Mouse (Mus musculus) megakaryocyte, adult 5-6 weeks (primary cell): ENCODE data around the gene Sept12. TPM values are rescaled to one million over a fixed set of nuclear protein-coding genes. Genes with fewer than 3 reads are reported as not detected.

Source experiments
- ATAC-seq: 2 replicates; pipeline ENCODE4 v1.8.0; 2016; ENCODE audit warnings: mild to moderate bottlenecking, inconsistent platforms; ENCODE audit not compliant: poor library complexity, severe bottlenecking
- total RNA-seq, 2 experiments: library from RNA; stranded (forward) in 1 of 2; stranded (reverse) in 1 of 2; fragments of 153-499, 151-499 nt in 1 of 2; fragments of 221-1000, 200-1000 nt in 1 of 2; gene quantifications; 2 replicates each; pipeline versions ENCODE4 v1.2.3 to v1.2.4; 2015 to 2017

Gene Sept12
- total RNA-seq (2015) (not detected in 2 replicates), total RNA-seq (2017) (not detected in 2 replicates)

- no peak for ATAC-seq
These were observed at the start of gene Sept12 for GRCm38 (mm10) chr16:4997553-4997952. TSS of gene Sept12 (minus strand) at chr16:4997852.

GRCm38 (mm10) chr16:5045322-5045721 lies 47.7 kb upstream of the Sept12 start:
- ATAC-seq = no peak

- no peak for ATAC-seq
These were observed 39.1 kb upstream of the Sept12 start for GRCm38 (mm10) chr16:5036649-5037234.

- ATAC-seq = peak; percentile 47; the same call in 1 of the 2 replicates
These were observed 37.9 kb upstream of the Sept12 start for GRCm38 (mm10) chr16:5035591-5035990.

GRCm38 (mm10) chr16:5029847-5030246 lies 32.2 kb upstream of the Sept12 start:
- ATAC-seq = peak; percentile 100

GRCm38 (mm10) chr16:5024021-5024420 lies 26.4 kb upstream of the Sept12 start:
- ATAC-seq = no peak

GRCm38 (mm10) chr16:5014578-5014977 lies 16.9 kb upstream of the Sept12 start:
- ATAC-seq = no peak

- peak; percentile 91 for ATAC-seq
These were observed 15.6 kb upstream of the Sept12 start, which contains the start of gene Rogdi for GRCm38 (mm10) chr16:5013054-5013838. TSS of gene Rogdi (minus strand) at chr16:5013553.

GRCm38 (mm10) chr16:5012036-5013005 lies 14.7 kb upstream of the Sept12 start:
- no peak for ATAC-seq

GRCm38 (mm10) chr16:5011285-5011684 lies 13.6 kb upstream of the Sept12 start:
- 0 out of 2 replicates have a peak, but pooled peaks have one; percentile 0 for ATAC-seq

GRCm38 (mm10) chr16:5010371-5010935 lies 12.8 kb upstream of the Sept12 start:
- no peak for ATAC-seq

GRCm38 (mm10) chr16:5008076-5008475 lies 10.4 kb upstream of the Sept12 start:
- no peak for ATAC-seq

- ATAC-seq = no peak
These were observed 9.8 kb upstream of the Sept12 start for GRCm38 (mm10) chr16:5007492-5007891.

- no peak for ATAC-seq
These were observed 9.4 kb upstream of the Sept12 start, which contains the start of gene Smim22 for GRCm38 (mm10) chr16:5007067-5007466. TSS of gene Smim22 (plus strand) at chr16:5007288.

- ATAC-seq = no peak
These were observed 3.0 kb upstream of the Sept12 start for GRCm38 (mm10) chr16:5000611-5001010.

GRCm38 (mm10) chr16:4998984-4999383 lies 1.3 kb upstream of the Sept12 start:
- ATAC-seq = no peak

GRCm38 (mm10) chr16:4993276-4993675 lies 4.4 kb downstream of the Sept12 start:
- ATAC-seq = no peak

GRCm38 (mm10) chr16:4984717-4985116 lies 12.9 kb downstream of the Sept12 start:
- ATAC-seq = no peak

GRCm38 (mm10) chr16:4979755-4980380 lies 17.8 kb downstream of the Sept12 start:
- ATAC-seq = peak; percentile 86
